Mouse (Mus musculus) forelimb bud, embryonic 11.5 days (tissue): Measurements from ENCODE around the gene Ptk7.

ENCODE experiments used
- DNase-seq: peaks from one replicate; pipeline ENCODE4 v3.0.0-alpha.2; 2012; ENCODE audit warnings: low read depth, low spot score

Gene Ptk7

GRCm38 (mm10) chr17:46609721-46610514 lies 19.4 kb downstream of the Ptk7 start:
- no peak for DNase-seq

GRCm38 (mm10) chr17:46605987-46606386 lies 23.3 kb downstream of the Ptk7 start:
- no peak for DNase-seq

- DNase-seq: no peak
These were observed 24.2 kb downstream of the Ptk7 start for GRCm38 (mm10) chr17:46605126-46605525.

GRCm38 (mm10) chr17:46603229-46603628 lies 26.1 kb downstream of the Ptk7 start:
- DNase-seq: no peak

GRCm38 (mm10) chr17:46602212-46602611 lies 27.1 kb downstream of the Ptk7 start:
- peak; percentile 49 for DNase-seq

GRCm38 (mm10) chr17:46600569-46600968 lies 28.7 kb downstream of the Ptk7 start:
- no peak for DNase-seq

- no peak for DNase-seq
These were observed 30.3 kb downstream of the Ptk7 start for GRCm38 (mm10) chr17:46598963-46599362.

- no peak for DNase-seq
These were observed 31.3 kb downstream of the Ptk7 start for GRCm38 (mm10) chr17:46597956-46598355.

- DNase-seq: no peak
These were observed 34.0 kb downstream of the Ptk7 start for GRCm38 (mm10) chr17:46595336-46595735.

GRCm38 (mm10) chr17:46594606-46595005 lies 34.7 kb downstream of the Ptk7 start:
- DNase-seq: peak; percentile 52

- DNase-seq: no peak
These were observed 36.2 kb downstream of the Ptk7 start for GRCm38 (mm10) chr17:46593124-46593523.

GRCm38 (mm10) chr17:46591406-46591805 lies 37.9 kb downstream of the Ptk7 start:
- DNase-seq: no peak

- no peak for DNase-seq
These were observed 38.9 kb downstream of the Ptk7 start for GRCm38 (mm10) chr17:46590439-46590838.

GRCm38 (mm10) chr17:46589635-46590314 lies 39.5 kb downstream of the Ptk7 start:
- no peak for DNase-seq

- no peak for DNase-seq
These were observed 40.4 kb downstream of the Ptk7 start for GRCm38 (mm10) chr17:46588913-46589312.

GRCm38 (mm10) chr17:46588173-46588572 lies 41.1 kb downstream of the Ptk7 start:
- no peak for DNase-seq

- DNase-seq: no peak
These were observed 43.0 kb downstream of the Ptk7 start for GRCm38 (mm10) chr17:46586327-46586726.

- no peak for DNase-seq
These were observed 50.7 kb downstream of the Ptk7 start for GRCm38 (mm10) chr17:46578650-46579049.

GRCm38 (mm10) chr17:46576070-46576469 lies 53.2 kb downstream of the Ptk7 start:
- no peak for DNase-seq

- DNase-seq: no peak
These were observed 54.8 kb downstream of the Ptk7 start for GRCm38 (mm10) chr17:46574535-46574934.

- no peak for DNase-seq
These were observed 58.3 kb downstream of the Ptk7 start for GRCm38 (mm10) chr17:46571005-46571404.

- DNase-seq: no peak
These were observed 70.2 kb downstream of the Ptk7 start for GRCm38 (mm10) chr17:46559146-46559545.

GRCm38 (mm10) chr17:46558151-46558550 lies 71.2 kb downstream of the Ptk7 start:
- DNase-seq: no peak
